Mouse (Mus musculus) forebrain, embryonic 10.5 days (tissue): ENCODE data around the gene Reep6. TPM values are rescaled to one million over a fixed set of nuclear protein-coding genes. Genes with fewer than 3 reads are reported as not detected.

Experiments
- DNase-seq: peaks from one replicate; pipeline ENCODE4 v3.0.0-alpha.2; 2017; ENCODE audit warnings: low spot score; ENCODE audit errors: extremely low spot score
- H3K27ac ChIP-seq: fragments of 300-500 bp; sonication (generic); 2 replicates; pipeline ENCODE4 v1.5.1; 2016; ENCODE audit warnings: mild to moderate bottlenecking
- H3K27me3 ChIP-seq: fragments of 300-500 bp; sonication (generic); 2 replicates; pipeline ENCODE4 v1.6.1; 2016; ENCODE audit warnings: mild to moderate bottlenecking; ENCODE audit not compliant: poor library complexity, severe bottlenecking
- H3K36me3 ChIP-seq: fragments of 300-500 bp; sonication (generic); replicated peaks from 2 replicates; pipeline ENCODE4 v1.6.1; 2016; ENCODE audit warnings: mild to moderate bottlenecking, moderate library complexity
- H3K4me1 ChIP-seq: fragments of 300-500 bp; sonication (generic); 2 replicates; pipeline ENCODE4 v1.6.1; 2016
- H3K4me3 ChIP-seq: fragments of 300-500 bp; sonication (generic); 2 replicates; pipeline ENCODE4 v1.5.1; 2016; ENCODE audit warnings: mild to moderate bottlenecking, moderate library complexity
- H3K9me3 ChIP-seq: fragments of 300-500 bp; sonication (generic); 2 replicates; pipeline ENCODE4 v1.6.1; 2016; ENCODE audit warnings: mild to moderate bottlenecking, moderate library complexity
- WGBS: fragments of 180-500 bp; shearing (Covaris S2); methylation state at CpG from one replicate; pipeline ENCODE4 v1.1.7; 2016; 5-methylcytosine and 5-hydroxymethylcytosine counted together
- polyA plus RNA-seq: library from polyadenylated mRNA; unstranded; fragments of >200 nt; fragmentation: Nextera tagmentation; extraction: Ambion mirVana; gene quantifications from 2 replicates; pipeline ENCODE4 v1.2.1, GENCODE M21; 2016

Reep6 gene
- polyA plus RNA-seq, 1 experiment from 2014 or later: 7.7 TPM

DNA sequence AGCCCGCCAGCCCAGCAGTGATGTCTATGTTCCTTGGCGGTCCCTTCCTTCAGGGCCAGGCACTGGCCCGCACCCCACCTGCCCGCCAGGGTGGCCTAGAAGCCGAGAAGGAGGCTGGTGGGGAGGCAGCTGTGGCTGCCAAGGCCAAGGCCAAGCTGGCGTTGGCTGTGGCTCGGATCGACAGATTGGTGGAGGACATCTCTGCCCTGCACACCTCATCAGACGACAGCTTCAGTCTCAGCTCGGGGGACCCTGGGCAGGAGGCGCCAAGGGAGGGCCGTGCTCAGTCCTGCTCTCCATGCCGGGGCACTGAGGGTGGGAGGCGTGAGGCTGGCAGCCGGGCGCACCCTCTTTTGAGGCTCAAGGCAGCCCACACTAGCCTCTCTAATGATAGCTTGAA lies 18.2 kb upstream of the Reep6 start:
- peaks cover 78% of the 10 kb centered on the region for H3K27me3 ChIP-seq
- H3K9me3 ChIP-seq: no peaks in the 10 kb centered on the region; the same call in 1 of the 2 replicates
- no peak overlapping the region for H3K4me3 ChIP-seq
- peaks cover 92% of the 10 kb centered on the region for H3K36me3 ChIP-seq
- WGBS: 92% methylated on average over 16 of the region's 16 CpGs
- H3K27ac ChIP-seq: no peak overlapping the region
- no peak for DNase-seq
- peaks cover 42% of the 10 kb centered on the region for H3K4me1 ChIP-seq

GRCm38 (mm10) chr10:80312586-80313504 lies 16.9 kb upstream of the Reep6 start:
- peak overlapping the region; percentile 5; the same call in 1 of the 2 replicates for H3K4me3 ChIP-seq
- H3K36me3 ChIP-seq: peaks cover 92% of the 10 kb centered on the region
- H3K27ac ChIP-seq: no peak overlapping the region
- H3K9me3 ChIP-seq: no peaks in the 10 kb centered on the region; the same call in 1 of the 2 replicates
- H3K27me3 ChIP-seq: peaks cover 80% of the 10 kb centered on the region
- H3K4me1 ChIP-seq: peaks cover 53% of the 10 kb centered on the region
- no peak for DNase-seq
- 74% methylated on average over 54 of the region's 54 CpGs for WGBS

GRCm38 (mm10) chr10:80313627-80314201 lies 16.0 kb upstream of the Reep6 start:
- no peak overlapping the region for H3K27ac ChIP-seq
- no peaks in the 10 kb centered on the region for H3K9me3 ChIP-seq
- H3K4me1 ChIP-seq: peaks cover 59% of the 10 kb centered on the region
- peaks cover 92% of the 10 kb centered on the region for H3K36me3 ChIP-seq
- WGBS: 66% methylated on average over 20 of the region's 20 CpGs
- 0 out of 2 replicates have a peak overlapping the region, but pooled peaks have one; percentile 1 for H3K4me3 ChIP-seq
- peaks cover 80% of the 10 kb centered on the region for H3K27me3 ChIP-seq
- no peak for DNase-seq

GRCm38 (mm10) chr10:80314494-80315001 lies 15.2 kb upstream of the Reep6 start:
- Histone ChIP-seq H3K36me3 (peaks cover 90% of the 10 kb centered on the region), H3K4me3 (peak overlapping the region; percentile 9; the same call in 1 of the 2 replicates), H3K4me1 (peaks cover 67% of the 10 kb centered on the region), H3K9me3 (no peaks in the 10 kb centered on the region), H3K27ac (no peak overlapping the region), H3K27me3 (peaks cover 80% of the 10 kb centered on the region)
- no peak for DNase-seq
- 68% methylated on average over 16 of the region's 16 CpGs for WGBS

DNA sequence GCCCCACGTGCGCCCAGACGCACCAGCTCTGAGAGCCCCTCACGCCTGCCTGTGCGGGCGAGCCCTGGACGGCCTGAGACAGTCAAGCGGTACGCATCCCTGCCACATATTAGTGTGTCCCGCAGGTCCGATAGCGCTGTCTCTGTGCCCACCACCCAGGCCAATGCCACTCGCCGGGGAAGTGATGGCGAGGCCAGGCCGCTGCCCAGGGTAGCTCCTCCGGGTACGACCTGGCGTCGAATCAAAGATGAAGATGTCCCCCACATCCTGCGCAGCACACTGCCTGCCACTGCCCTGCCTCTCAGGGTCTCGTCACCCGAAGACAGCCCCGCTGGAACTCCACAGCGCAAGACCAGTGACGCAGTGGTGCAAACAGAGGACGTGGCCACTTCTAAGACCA lies 14.4 kb upstream of the Reep6 start:
- H3K4me1 ChIP-seq: peaks cover 73% of the 10 kb centered on the region
- peaks cover 86% of the 10 kb centered on the region for H3K36me3 ChIP-seq
- no peak overlapping the region for H3K27ac ChIP-seq
- peaks cover 79% of the 10 kb centered on the region for H3K27me3 ChIP-seq
- peak overlapping the region; percentile 12; the same call in 1 of the 2 replicates for H3K4me3 ChIP-seq
- WGBS: 50% methylated on average over 27 of the region's 27 CpGs
- no peak for DNase-seq
- no peaks in the 10 kb centered on the region for H3K9me3 ChIP-seq

- no peak for DNase-seq
- 41% methylated on average over 11 of the region's 11 CpGs for WGBS
- Histone ChIP-seq H3K27me3 (peaks cover 69% of the 10 kb centered on the region), H3K9me3 (no peaks in the 10 kb centered on the region), H3K4me3 (peak overlapping the region; percentile 2; the same call in 1 of the 2 replicates), H3K36me3 (peaks cover 76% of the 10 kb centered on the region), H3K4me1 (peaks cover 75% of the 10 kb centered on the region), H3K27ac (no peak overlapping the region)
Measured at GRCm38 (mm10) chr10:80316359-80316781, 13.4 kb upstream of the Reep6 start.

- Histone ChIP-seq H3K9me3 (no peaks in the 10 kb centered on the region), H3K27ac (no peak overlapping the region), H3K4me3 (peak overlapping the region; percentile 2; the same call in 1 of the 2 replicates), H3K27me3 (peaks cover 69% of the 10 kb centered on the region), H3K4me1 (peaks cover 81% of the 10 kb centered on the region), H3K36me3 (peaks cover 73% of the 10 kb centered on the region)
- no peak for DNase-seq
- WGBS: 65% methylated on average over 10 of the region's 10 CpGs
Measured at GRCm38 (mm10) chr10:80317011-80317410, 12.7 kb upstream of the Reep6 start.

DNA sequence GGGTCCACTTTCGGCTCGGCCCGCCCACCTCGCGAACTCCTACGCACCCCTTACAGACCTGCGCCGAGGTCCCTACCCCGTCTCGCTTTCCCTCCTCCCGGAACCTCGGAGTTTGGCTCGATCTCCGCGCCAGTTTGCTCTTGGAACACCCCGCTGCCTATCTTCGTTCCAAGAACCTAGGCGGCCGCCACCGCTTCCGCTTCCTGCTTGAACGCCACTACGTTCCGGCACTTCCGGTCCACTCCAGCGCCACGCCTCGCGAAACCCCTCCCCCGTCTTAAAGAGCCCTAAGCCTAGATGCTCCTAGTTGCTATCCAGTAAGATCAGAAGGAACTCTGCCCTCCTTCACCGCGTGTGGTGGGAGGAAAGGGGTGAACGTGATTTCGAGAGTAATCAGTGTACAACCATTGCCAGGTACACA lies 9.4 kb upstream of the Reep6 start, which contains the start of gene 2310011J03Rik:
Gene 2310011J03Rik, minus strand, starts transcription at position 198 of the 421 bp plus-strand sequence.
- Histone ChIP-seq H3K9me3 (no peaks in the 10 kb centered on the region), H3K27me3 (peaks cover 66% of the 10 kb centered on the region), H3K27ac (peak within 1 kb of the TSS; percentile 82), H3K4me1 (peaks cover 86% of the 10 kb centered on the region), H3K4me3 (peak within 1 kb of the TSS; percentile 94), H3K36me3 (peaks cover 40% of the 10 kb centered on the region)
- under 1% methylated on average over 34 of the region's 34 CpGs for WGBS
- peak; percentile 89 for DNase-seq

- DNase-seq: no peak
- peaks cover 34% of the 10 kb centered on the region for H3K36me3 ChIP-seq
- H3K27ac ChIP-seq: peak overlapping the region; percentile 12
- H3K9me3 ChIP-seq: no peaks in the 10 kb centered on the region
- peaks cover 79% of the 10 kb centered on the region for H3K4me1 ChIP-seq
- peak overlapping the region; percentile 94; the same call in 1 of the 2 replicates for H3K4me3 ChIP-seq
- peaks cover 61% of the 10 kb centered on the region for H3K27me3 ChIP-seq
- WGBS: 83% methylated on average over 6 of the region's 6 CpGs
Measured at GRCm38 (mm10) chr10:80321014-80321669, 8.6 kb upstream of the Reep6 start.

- no peak for DNase-seq
- Histone ChIP-seq H3K27me3 (peaks cover 53% of the 10 kb centered on the region), H3K4me3 (peak overlapping the region; percentile 76), H3K36me3 (peaks cover 29% of the 10 kb centered on the region), H3K4me1 (peaks cover 71% of the 10 kb centered on the region), H3K9me3 (no peaks in the 10 kb centered on the region), H3K27ac (peak overlapping the region; percentile 12)
- WGBS: 92% methylated on average over 21 of the region's 21 CpGs
Measured at GRCm38 (mm10) chr10:80321670-80322581, 7.8 kb upstream of the Reep6 start.

DNA sequence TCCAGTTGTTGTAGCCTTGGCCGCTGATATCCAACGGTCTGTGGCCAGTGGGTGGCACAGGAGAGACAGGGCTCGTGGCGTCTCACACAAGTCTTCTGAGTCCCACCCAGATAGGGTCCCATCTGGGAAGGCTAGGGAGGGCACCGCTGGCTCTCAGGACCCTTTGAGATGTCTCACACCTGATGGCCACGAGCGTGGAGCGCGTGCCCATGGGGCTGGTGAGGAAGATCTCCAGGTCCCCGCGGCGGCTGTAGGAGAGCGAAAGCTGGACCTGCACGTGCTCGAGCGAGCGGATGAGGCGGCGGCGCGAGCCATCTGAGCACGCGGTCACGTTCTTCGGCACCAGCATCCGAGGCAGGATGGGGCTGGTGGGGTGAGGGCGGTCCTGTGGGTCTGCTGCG lies 6.9 kb upstream of the Reep6 start:
- Histone ChIP-seq H3K27ac (peak overlapping the region; percentile 85), H3K27me3 (peaks cover 49% of the 10 kb centered on the region), H3K4me3 (peak overlapping the region; percentile 76), H3K36me3 (peaks cover 20% of the 10 kb centered on the region), H3K9me3 (no peaks in the 10 kb centered on the region), H3K4me1 (peaks cover 63% of the 10 kb centered on the region)
- no peak for DNase-seq
- WGBS: 9% methylated on average over 28 of the region's 28 CpGs
